ENCODE assay signal across 36 mouse cellular contexts in genomic region chr1:50665139-50665538, GRCm38 (mm10).
"Had no signal": no experiment of that assay in that cellular context is flagged by ENCODE, and none has a peak within 500 bp of the region (broad histone marks: within the 10 kb centered on the region; RNA-seq: fewer than 3 reads in every experiment).

No protein-coding gene starts in this region.

- H3K4me2 ChIP-seq: heart, embryonic 11.5 days; heart, embryonic 12.5 days; heart, embryonic 13.5 days; heart, embryonic 15.5 days; hindbrain, embryonic 12.5 days; hindbrain, embryonic 13.5 days; hindbrain, embryonic 14.5 days; hindbrain, embryonic 15.5 days; intestine, embryonic 15.5 days; kidney, embryonic 15.5 days had no signal

- H3K36me3 ChIP-seq: heart, embryonic 10.5 days; heart, embryonic 12.5 days; heart, embryonic 13.5 days; heart, embryonic 15.5 days; hindbrain, embryonic 10.5 days; hindbrain, embryonic 12.5 days; hindbrain, embryonic 13.5 days; hindbrain, embryonic 15.5 days; intestine, embryonic 15.5 days; kidney, embryonic 15.5 days had no signal

- H3K9ac ChIP-seq: heart, embryonic 12.5 days; heart, embryonic 13.5 days; heart, embryonic 15.5 days; hindbrain, embryonic 12.5 days; hindbrain, embryonic 13.5 days; hindbrain, embryonic 14.5 days; hindbrain, embryonic 15.5 days; intestine, embryonic 15.5 days; kidney, embryonic 15.5 days had no signal

- DNase-seq: heart, postnatal 10 days; heart, postnatal 14 days; heart, postnatal 36 days; heart, postnatal 4 days; kidney, adult 11 months; kidney, adult 18-20 months; kidney, adult 2 months; kidney, adult 8-10 months; kidney, adult 9 months; kidney, postnatal 10 days; kidney, postnatal 14 days; kidney, postnatal 25 days; kidney, postnatal 36 days; kidney, postnatal 4 days; layer of hippocampus, adult 9-11 months; layer of hippocampus, postnatal 36 days had no signal

- ATAC-seq: hindbrain, embryonic 16.5 days; hindbrain, postnatal 0 days; inflammation-experienced regulatory T-cells, adult 6 months; intestine, embryonic 15.5 days; intestine, embryonic 16.5 days; intestine, postnatal 0 days had no signal

- H3K27me3 ChIP-seq: heart, embryonic 12.5 days; heart, embryonic 13.5 days; heart, embryonic 15.5 days; hindbrain, embryonic 12.5 days; hindbrain, embryonic 13.5 days; hindbrain, embryonic 15.5 days; intestine, embryonic 15.5 days; kidney, embryonic 15.5 days had no signal

- H3K9me3 ChIP-seq: heart, embryonic 10.5 days; heart, embryonic 12.5 days; heart, embryonic 13.5 days; heart, embryonic 15.5 days; hindbrain, embryonic 10.5 days; hindbrain, embryonic 12.5 days; hindbrain, embryonic 13.5 days; hindbrain, embryonic 15.5 days; intestine, embryonic 15.5 days; kidney, embryonic 15.5 days had no signal

- H3K27ac ChIP-seq: heart, embryonic 10.5 days; heart, embryonic 13.5 days; heart, embryonic 15.5 days; hindbrain, embryonic 10.5 days; hindbrain, embryonic 12.5 days; hindbrain, embryonic 13.5 days; hindbrain, embryonic 14.5 days; hindbrain, embryonic 15.5 days; hindbrain, postnatal 0 days; intestine, embryonic 15.5 days; kidney, embryonic 15.5 days; kidney, postnatal 0 days; layer of hippocampus, adult 2 months; left cerebral cortex, adult 2 months had no signal

- H3K4me3 ChIP-seq: heart, embryonic 10.5 days; heart, embryonic 12.5 days; heart, embryonic 13.5 days; heart, embryonic 15.5 days; hindbrain, embryonic 10.5 days; hindbrain, embryonic 12.5 days; hindbrain, embryonic 13.5 days; hindbrain, embryonic 15.5 days; intestine, embryonic 15.5 days; kidney, embryonic 15.5 days; layer of hippocampus, adult 2 months; left cerebral cortex, adult 2 months had no signal

- H3K4me1 ChIP-seq: heart, embryonic 10.5 days; heart, embryonic 12.5 days; heart, embryonic 13.5 days; heart, embryonic 15.5 days; hindbrain, embryonic 10.5 days; hindbrain, embryonic 12.5 days; hindbrain, embryonic 13.5 days; hindbrain, embryonic 15.5 days; intestine, embryonic 15.5 days; kidney, embryonic 15.5 days had no signal
